Mouse (Mus musculus) ES-Bruce4 (cell line): ENCODE measurements around the gene Iqce. TPM values are rescaled to one million over a fixed set of nuclear protein-coding genes. Genes with fewer than 3 reads are reported as not detected.

ENCODE experiments used
- H3K27ac ChIP-seq: 2 replicates; pipeline ENCODE4 v1.5.1; 2012; ENCODE audit warnings: low read length, inconsistent platforms; ENCODE audit not compliant: insufficient read depth
- H3K27me3 ChIP-seq: 2 replicates; pipeline ENCODE4 v1.6.1; 2012; ENCODE audit warnings: mild to moderate bottlenecking, low read length, inconsistent platforms; ENCODE audit not compliant: control insufficient read depth, poor library complexity, insufficient read depth, severe bottlenecking
- H3K36me3 ChIP-seq: 2 replicates; pipeline ENCODE4 v1.6.1; 2012; ENCODE audit warnings: inconsistent platforms, mild to moderate bottlenecking, low read length, moderate library complexity; ENCODE audit not compliant: control insufficient read depth, poor library complexity, insufficient read depth, severe bottlenecking
- H3K4me1 ChIP-seq: one replicate; pipeline ENCODE4 v1.8.1; 2011; ENCODE audit warnings: low read length; ENCODE audit not compliant: control insufficient read depth, insufficient read depth
- H3K4me3 ChIP-seq: 2 replicates; pipeline ENCODE4 v1.5.1; 2011; ENCODE audit warnings: low read depth, mild to moderate bottlenecking, low read length
- H3K9ac ChIP-seq: 2 replicates; pipeline ENCODE4 v1.6.1; 2012; ENCODE audit warnings: low read depth, mild to moderate bottlenecking, inconsistent platforms; ENCODE audit not compliant: poor library complexity, severe bottlenecking
- H3K9me3 ChIP-seq: replicated peaks from 2 replicates; pipeline ENCODE4 v1.6.1; 2012; ENCODE audit warnings: mild to moderate bottlenecking, low read length, inconsistent platforms; ENCODE audit not compliant: control insufficient read depth, poor library complexity, insufficient read depth, severe bottlenecking
- CTCF ChIP-seq: IDR thresholded peaks from one replicate; pipeline ENCODE4 v1.8.1; 2011; ENCODE audit warnings: low read depth, low read length
- EP300 ChIP-seq: IDR thresholded peaks from 2 replicates; pipeline ENCODE4 v1.6.1; 2011; ENCODE audit warnings: low read depth, low read length; ENCODE audit not compliant: insufficient read depth
- POLR2A ChIP-seq: IDR thresholded peaks from one replicate; pipeline ENCODE4 v1.8.1; 2011; ENCODE audit warnings: low read length; ENCODE audit not compliant: insufficient read depth
- polyA plus RNA-seq: library from polyadenylated mRNA; stranded (reverse); fragments of >200 nt; gene quantifications from 2 replicates; pipeline ENCODE4 v1.2.4, GENCODE M21; 2011; ENCODE audit warnings: low read depth; ENCODE audit not compliant: missing spikeins, insufficient read depth, insufficient read length

Iqce gene
- polyA plus RNA-seq, 1 experiment = 11.0 TPM

- Histone ChIP-seq H3K27ac (no peak overlapping the region), H3K9ac (no peak overlapping the region), H3K36me3 (no peaks in the 10 kb centered on the region), H3K9me3 (no peaks in the 10 kb centered on the region), H3K27me3 (no peaks in the 10 kb centered on the region), H3K4me3 (no peak overlapping the region), H3K4me1 (no peaks in the 10 kb centered on the region)
- TF ChIP-seq POLR2A (no peak), EP300 (no peak), CTCF (no peak)
These were observed 38.9 kb upstream of the Iqce start for GRCm38 (mm10) chr5:140741040-140741439.

GRCm38 (mm10) chr5:140739813-140740212, 37.6 kb upstream of the Iqce start:
- no peak for TF ChIP-seq POLR2A
- no peak for TF ChIP-seq EP300
- TF ChIP-seq CTCF = no peak
- H3K9me3 ChIP-seq = no peaks in the 10 kb centered on the region
- no peaks in the 10 kb centered on the region for H3K36me3 ChIP-seq
- no peak overlapping the region for H3K9ac ChIP-seq
- H3K27ac ChIP-seq = no peak overlapping the region
- no peaks in the 10 kb centered on the region for H3K4me1 ChIP-seq
- no peaks in the 10 kb centered on the region for H3K27me3 ChIP-seq
- H3K4me3 ChIP-seq = no peak overlapping the region

- H3K36me3 ChIP-seq = no peaks in the 10 kb centered on the region
- H3K4me1 ChIP-seq = no peaks in the 10 kb centered on the region
- no peaks in the 10 kb centered on the region for H3K27me3 ChIP-seq
- no peak overlapping the region for H3K27ac ChIP-seq
- peak overlapping the region; percentile 61 for H3K4me3 ChIP-seq
- TF ChIP-seq CTCF (no peak), POLR2A (no peak), EP300 (no peak)
- peak overlapping the region; percentile 23; the same call in 1 of the 2 replicates for H3K9ac ChIP-seq
- H3K9me3 ChIP-seq = no peaks in the 10 kb centered on the region
These were observed 34.0 kb upstream of the Iqce start for GRCm38 (mm10) chr5:140736166-140736565.

GRCm38 (mm10) chr5:140735297-140735696, 33.1 kb upstream of the Iqce start:
- Histone ChIP-seq H3K4me1 (no peaks in the 10 kb centered on the region), H3K9ac (peak overlapping the region; percentile 23; the same call in 1 of the 2 replicates), H3K27ac (no peak overlapping the region), H3K4me3 (peak overlapping the region; percentile 61), H3K9me3 (no peaks in the 10 kb centered on the region), H3K27me3 (no peaks in the 10 kb centered on the region), H3K36me3 (no peaks in the 10 kb centered on the region)
- TF ChIP-seq POLR2A (no peak), CTCF (no peak)

- no peak overlapping the region for H3K9ac ChIP-seq
- no peak overlapping the region for H3K4me3 ChIP-seq
- H3K27ac ChIP-seq = no peak overlapping the region
- H3K4me1 ChIP-seq = no peaks in the 10 kb centered on the region
- TF ChIP-seq CTCF (no peak), EP300 (no peak), POLR2A (no peak)
- no peaks in the 10 kb centered on the region for H3K9me3 ChIP-seq
- no peaks in the 10 kb centered on the region for H3K27me3 ChIP-seq
- H3K36me3 ChIP-seq = no peaks in the 10 kb centered on the region
These were observed 31.2 kb upstream of the Iqce start for GRCm38 (mm10) chr5:140733336-140733735.

GRCm38 (mm10) chr5:140732195-140732594, 30.0 kb upstream of the Iqce start:
- TF ChIP-seq CTCF (peak; percentile 62), POLR2A (no peak)
- no peak overlapping the region for H3K4me3 ChIP-seq
- no peaks in the 10 kb centered on the region for H3K27me3 ChIP-seq
- H3K4me1 ChIP-seq = no peaks in the 10 kb centered on the region
- H3K36me3 ChIP-seq = no peaks in the 10 kb centered on the region
- no peak overlapping the region for H3K9ac ChIP-seq
- H3K9me3 ChIP-seq = no peaks in the 10 kb centered on the region
- no peak overlapping the region for H3K27ac ChIP-seq
